Mouse (Mus musculus) forebrain, embryonic 14.5 days (tissue): ENCODE results near the gene Arhgef7. TPM values are rescaled to one million over a fixed set of nuclear protein-coding genes. Genes with fewer than 3 reads are reported as not detected.
"Not testable (repeated sequence)": the region's sequence is repeated elsewhere in the genome, so short reads cannot be mapped to it uniquely, and the experiment has no call there.

ENCODE experiments used
- ATAC-seq: fragments of 200-750 bp; cut with Nextera tagmentation; 2 replicates; pipeline ENCODE4 v1.8.0; 2017; ENCODE audit warnings: mild to moderate bottlenecking, moderate library complexity
- DNase-seq: peaks from one replicate; pipeline ENCODE4 v3.0.0-alpha.2; 2015; ENCODE audit warnings: low spot score
- H3K27ac ChIP-seq: fragments of 300-500 bp; sonication (generic); 2 replicates; pipeline ENCODE4 v1.5.1; 2014; ENCODE audit warnings: low read depth, mild to moderate bottlenecking, control low read depth, low read length, moderate library complexity
- H3K27me3 ChIP-seq: fragments of 300-500 bp; sonication (generic); replicated peaks from 2 replicates; pipeline ENCODE4 v1.6.1; 2014; ENCODE audit warnings: low read length, control low read depth, mixed read lengths; ENCODE audit not compliant: control insufficient read depth, insufficient read depth
- H3K36me3 ChIP-seq: fragments of 300-500 bp; sonication (generic); 2 replicates; pipeline ENCODE4 v1.6.1; 2014; ENCODE audit warnings: low read length, control low read depth; ENCODE audit not compliant: control insufficient read depth, insufficient read depth
- H3K4me1 ChIP-seq: fragments of 300-500 bp; sonication (generic); 2 replicates; pipeline ENCODE4 v1.6.1; 2014; ENCODE audit warnings: antibody characterized with exemption, low read length, control low read depth; ENCODE audit not compliant: control insufficient read depth, insufficient read depth
- H3K4me2 ChIP-seq: fragments of 300-500 bp; sonication (generic); 2 replicates; pipeline ENCODE4 v1.6.1; 2014; ENCODE audit warnings: mild to moderate bottlenecking, control low read depth, low read length
- H3K4me3 ChIP-seq: fragments of 300-500 bp; sonication (generic); 2 replicates; pipeline ENCODE4 v1.5.1; 2014; ENCODE audit warnings: low read depth, low read length, control low read depth
- H3K9ac ChIP-seq: fragments of 300-500 bp; sonication (generic); 2 replicates; pipeline ENCODE4 v1.6.1; 2014; ENCODE audit warnings: mild to moderate bottlenecking, low read length, control low read depth, moderate library complexity
- H3K9me3 ChIP-seq: fragments of 300-500 bp; sonication (generic); replicated peaks from 2 replicates; pipeline ENCODE4 v1.6.1; 2016; ENCODE audit warnings: low read length, control low read depth, mixed read lengths; ENCODE audit not compliant: control insufficient read depth
- WGBS: fragments of 180-500 bp; shearing (Covaris S2); extraction: QIAGEN DNeasy Blood & Tissue Kit; methylation state at CpG from one replicate; pipeline ENCODE4 v1.1.7; 2014; 5-methylcytosine and 5-hydroxymethylcytosine counted together
- polyA plus RNA-seq: library from polyadenylated mRNA; unstranded; fragments of >200 nt; fragmentation: Nextera tagmentation; extraction: Ambion mirVana; gene quantifications from 2 replicates; pipeline ENCODE4 v1.2.1, GENCODE M21; 2014

Arhgef7 gene
- polyA plus RNA-seq, 1 experiment from 2014 or later, result 62.2 TPM

DNA sequence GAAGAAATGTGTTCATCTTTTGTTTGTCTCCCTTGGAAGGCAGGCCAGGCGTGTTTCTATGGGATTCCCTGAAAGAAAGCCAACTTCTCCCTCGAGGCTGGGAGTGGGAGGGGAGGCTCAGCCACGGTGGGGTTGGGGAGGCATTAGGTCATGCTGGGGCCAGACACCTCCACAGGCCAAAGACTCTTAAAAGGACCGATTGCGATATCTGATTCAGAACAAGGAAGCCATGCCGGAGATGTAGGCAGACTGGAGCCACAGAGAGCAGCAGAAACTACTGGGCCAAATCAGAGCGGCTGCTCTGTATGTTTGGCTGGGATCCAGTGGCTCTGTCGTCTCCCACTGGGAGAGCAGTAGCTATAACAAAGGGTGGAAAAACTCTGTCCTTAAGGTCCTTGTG, 114.0 kb downstream of the Arhgef7 start:
- Histone ChIP-seq H3K4me2 (no peak overlapping the region; the same call in 1 of the 2 replicates), H3K4me3 (no peak overlapping the region), H3K27me3 (no peaks in the 10 kb centered on the region), H3K4me1 (peaks cover 16% of the 10 kb centered on the region), H3K36me3 (no peaks in the 10 kb centered on the region; the same call in 1 of the 2 replicates), H3K27ac (peak overlapping the region; percentile 77), H3K9ac (no peak overlapping the region), H3K9me3 (no peaks in the 10 kb centered on the region)
- 18% methylated on average over 8 of the region's 8 CpGs for WGBS
- DNase-seq, result peak; percentile 81
- ATAC-seq, result peak; percentile 73

DNA sequence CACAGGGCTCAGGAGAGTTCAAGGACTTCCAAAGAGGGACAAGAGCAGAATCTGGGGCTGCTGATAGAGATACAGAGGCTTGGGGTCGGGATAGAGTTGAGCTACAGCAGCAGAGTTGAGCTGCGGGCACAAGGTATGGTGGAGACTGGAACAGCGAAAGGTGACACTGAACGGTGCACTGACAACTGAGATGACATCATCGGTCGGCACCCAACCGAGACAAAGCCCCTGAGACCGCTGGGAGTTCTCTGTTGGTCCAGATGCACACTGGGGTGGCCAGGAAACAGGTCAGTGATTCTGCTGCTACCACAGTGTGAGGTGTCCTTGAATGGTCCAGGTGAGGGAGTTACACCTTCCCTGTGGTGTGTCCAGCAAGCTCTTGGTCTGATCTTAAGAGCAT, 115.2 kb downstream of the Arhgef7 start:
- Histone ChIP-seq H3K9ac (no peak overlapping the region), H3K27ac (no peak overlapping the region), H3K4me2 (no peak overlapping the region), H3K36me3 (no peaks in the 10 kb centered on the region), H3K4me1 (peaks cover 16% of the 10 kb centered on the region), H3K27me3 (no peaks in the 10 kb centered on the region), H3K4me3 (no peak overlapping the region), H3K9me3 (no peaks in the 10 kb centered on the region)
- ATAC-seq (no peak), DNase-seq (no peak)
- 86% methylated on average over 8 of the region's 8 CpGs for WGBS

DNA sequence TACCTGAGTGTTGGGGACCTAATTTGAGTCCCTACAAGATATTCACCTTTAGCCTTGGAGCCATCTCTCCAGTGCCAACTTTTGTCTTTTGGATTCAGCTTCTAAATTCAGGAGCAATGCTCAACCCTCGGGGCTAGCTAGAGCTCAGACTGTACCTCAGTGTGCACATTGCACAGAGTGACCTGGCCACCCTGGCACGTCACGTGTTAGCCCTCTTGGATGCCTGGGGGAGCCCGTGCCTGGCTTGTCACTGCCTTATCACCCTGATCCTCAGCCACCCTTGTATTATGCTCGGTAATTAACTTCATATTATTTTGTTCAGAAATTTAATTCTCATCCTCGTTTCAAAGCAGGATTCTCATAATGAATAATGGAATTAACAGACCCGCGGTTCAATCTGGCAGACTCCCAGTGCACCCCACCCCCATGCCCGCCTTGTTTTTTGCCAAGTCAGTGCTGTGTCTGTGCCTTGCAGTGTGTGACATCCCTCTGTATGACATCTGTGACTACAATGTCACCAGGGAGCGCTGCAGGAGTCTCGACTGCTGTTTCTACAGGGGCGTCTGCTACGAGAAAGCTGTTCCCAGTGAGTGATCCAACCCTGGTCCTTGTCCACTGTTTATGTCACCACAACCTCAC, 116.3 kb downstream of the Arhgef7 start:
- WGBS, result 56% methylated on average over 13 of the region's 13 CpGs
- DNase-seq, result peak; percentile 55

DNA sequence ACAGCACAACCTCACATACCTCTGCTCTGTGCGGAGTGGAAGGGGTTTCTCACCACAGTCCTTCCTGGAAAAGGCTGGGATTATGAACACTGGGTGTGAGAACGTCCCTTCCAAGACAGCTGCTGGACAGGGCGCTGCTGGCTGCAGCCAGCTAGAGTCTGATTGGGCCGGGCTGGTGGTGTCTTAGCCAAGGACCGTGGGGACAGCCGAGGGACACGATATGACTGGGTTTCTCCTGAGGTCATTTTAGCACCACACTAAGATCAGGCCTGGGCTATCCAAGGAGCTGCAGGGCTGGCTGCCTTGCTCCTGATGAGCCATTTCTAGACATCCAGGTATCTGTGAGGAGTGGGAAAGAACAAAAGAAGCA, 116.8 kb downstream of the Arhgef7 start:
- 90% methylated on average over 7 of the region's 7 CpGs for WGBS
- Histone ChIP-seq H3K4me3 (no peak overlapping the region), H3K9ac (no peak overlapping the region), H3K36me3 (no peaks in the 10 kb centered on the region), H3K4me2 (no peak overlapping the region), H3K4me1 (peaks cover 16% of the 10 kb centered on the region), H3K27me3 (no peaks in the 10 kb centered on the region), H3K9me3 (no peaks in the 10 kb centered on the region), H3K27ac (no peak overlapping the region; the same call in 1 of the 2 replicates)
- ATAC-seq, result peak; percentile 12; the same call in 1 of the 2 replicates
- no peak for DNase-seq

More for the DNA sequence above, 116.3 kb downstream of the Arhgef7 start:
- Histone ChIP-seq H3K27me3 (no peaks in the 10 kb centered on the region), H3K27ac (no peak overlapping the region; the same call in 1 of the 2 replicates), H3K4me2 (no peak overlapping the region), H3K9ac (no peak overlapping the region), H3K9me3 (no peaks in the 10 kb centered on the region), H3K4me3 (no peak overlapping the region), H3K36me3 (no peaks in the 10 kb centered on the region), H3K4me1 (peaks cover 16% of the 10 kb centered on the region)
- ATAC-seq, result 0 out of 2 replicates have a peak, but pooled peaks have one; percentile 41

DNA sequence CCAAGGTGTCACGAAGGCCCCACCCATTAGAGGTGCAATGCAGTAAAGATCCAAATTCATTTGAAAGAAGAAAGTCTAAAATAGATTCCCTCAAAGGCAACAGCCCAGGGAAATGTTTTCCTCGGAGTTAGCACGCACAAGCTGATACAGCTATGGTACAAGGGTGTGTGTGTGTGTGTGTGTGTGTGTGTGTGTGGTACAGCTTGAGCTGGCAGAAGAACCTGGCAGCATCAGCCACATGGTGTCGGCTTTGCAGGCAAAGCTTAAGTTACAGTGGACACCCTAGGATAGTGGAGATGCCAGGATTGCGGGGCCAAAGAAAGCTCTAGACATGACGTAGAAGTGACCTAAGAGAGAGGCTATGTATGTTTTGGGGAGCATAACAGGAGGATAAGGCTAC, 119.3 kb downstream of the Arhgef7 start:
- ATAC-seq (no peak), DNase-seq (no peak)
- Histone ChIP-seq H3K4me1 (peaks cover 5% of the 10 kb centered on the region), H3K4me3 (no peak overlapping the region), H3K9ac (no peak overlapping the region), H3K4me2 (no peak overlapping the region), H3K36me3 (no peaks in the 10 kb centered on the region), H3K27me3 (no peaks in the 10 kb centered on the region), H3K27ac (no peak overlapping the region), H3K9me3 (no peaks in the 10 kb centered on the region)
- WGBS, result 94% methylated on average over 6 of the region's 6 CpGs

DNA sequence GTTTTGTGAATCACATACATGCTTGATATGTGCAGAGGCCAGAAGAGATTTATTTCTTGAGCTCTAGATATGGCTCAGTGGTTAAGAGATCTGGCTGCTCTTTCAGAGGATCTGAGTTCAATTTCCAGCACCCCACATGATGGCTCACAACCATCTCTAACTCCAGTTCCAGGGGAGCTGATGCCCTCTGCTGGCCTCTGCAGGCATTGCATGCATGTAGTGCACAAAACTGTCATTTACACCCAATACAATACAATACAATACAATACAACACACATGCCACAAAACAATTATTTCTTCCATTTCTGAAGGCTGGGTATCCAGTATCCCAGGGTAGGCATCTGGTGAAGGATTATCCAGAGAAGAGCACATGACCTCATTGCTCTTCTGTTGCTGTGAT, 140.3 kb downstream of the Arhgef7 start:
- no peak for DNase-seq
- no peak overlapping the region for H3K9ac ChIP-seq
- no peaks in the 10 kb centered on the region for H3K9me3 ChIP-seq
- no peaks in the 10 kb centered on the region for H3K27me3 ChIP-seq
- no peaks in the 10 kb centered on the region for H3K4me1 ChIP-seq
- ATAC-seq, result no peak
- no peak overlapping the region for H3K4me2 ChIP-seq
- no peak overlapping the region for H3K4me3 ChIP-seq
- H3K27ac ChIP-seq, result no peak overlapping the region
- H3K36me3 ChIP-seq, result no peaks in the 10 kb centered on the region

DNA sequence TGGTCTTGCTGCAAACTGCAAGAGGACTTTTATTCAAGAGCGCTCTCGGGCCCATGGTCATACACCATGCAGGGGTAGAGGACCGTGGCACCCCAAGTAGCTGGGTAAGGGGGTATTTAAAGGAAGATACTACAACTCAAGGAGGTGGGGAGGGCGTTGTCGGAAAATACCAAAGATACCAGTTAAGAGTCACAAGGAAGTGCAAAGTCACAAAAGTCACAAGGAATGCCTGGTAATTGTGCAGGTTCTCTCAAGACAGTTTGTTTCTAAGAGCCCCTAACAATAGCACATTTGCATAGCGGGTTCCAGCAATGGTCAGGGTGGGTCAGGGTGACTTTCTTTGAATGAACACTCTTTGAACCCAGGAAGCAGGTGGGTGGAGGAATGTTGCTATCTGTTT, 146.7 kb downstream of the Arhgef7 start:
- not testable (repeated sequence) for DNase-seq, H3K27me3 ChIP-seq, H3K9me3 ChIP-seq, H3K4me2 ChIP-seq, H3K4me1 ChIP-seq, H3K4me3 ChIP-seq, H3K27ac ChIP-seq, H3K9ac ChIP-seq, ATAC-seq, H3K36me3 ChIP-seq
- 93% methylated on average over 6 of the region's 6 CpGs for WGBS

DNA sequence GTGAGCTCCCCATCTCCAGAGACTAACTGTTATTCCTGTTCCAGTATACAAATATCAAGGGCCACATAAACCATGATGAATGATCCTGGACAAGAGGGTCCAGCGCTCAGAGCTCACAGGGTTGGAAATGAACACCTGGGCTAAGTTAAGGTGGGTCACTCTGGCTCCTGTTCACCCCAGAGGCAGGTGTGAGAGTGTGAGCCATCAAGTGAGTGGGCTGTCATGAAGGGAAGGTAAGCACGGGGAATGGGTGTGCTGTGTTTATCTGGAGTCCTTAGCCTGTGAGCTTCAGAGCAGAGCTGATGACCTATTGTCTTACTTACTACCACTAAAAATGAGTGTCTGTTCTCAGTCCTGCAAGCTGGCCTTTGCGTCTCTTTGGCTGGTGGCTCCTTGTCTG, 157.1 kb downstream of the Arhgef7 start:
- Histone ChIP-seq H3K27me3 (no peaks in the 10 kb centered on the region), H3K27ac (no peak overlapping the region), H3K4me3 (no peak overlapping the region), H3K4me1 (peaks cover 22% of the 10 kb centered on the region), H3K9me3 (peaks cover 3% of the 10 kb centered on the region; the same call in 1 of the 2 replicates), H3K9ac (no peak overlapping the region), H3K4me2 (no peak overlapping the region), H3K36me3 (no peaks in the 10 kb centered on the region)
- WGBS, result 99% methylated on average over 3 of the region's 3 CpGs
- ATAC-seq (no peak), DNase-seq (no peak)
